Mouse (Mus musculus): Measurements from ENCODE around the gene Mrln. TPM values are rescaled to one million over a fixed set of nuclear protein-coding genes. Genes with fewer than 3 reads are reported as not detected.

The Mrln gene
- 16.0 TPM for polyA plus RNA-seq (2015; fragmentation: Illumina TruSeq; extraction: RNeasy Lipid Tissue Mini Kit (QIAGEN cat#74804); ENCODE audit: insufficient read depth, low read depth, low replicate concordance)

GRCm38 (mm10) chr10:70204505-70205399 is at the start of gene Mrln:
TSS of gene Mrln (plus strand) at chr10:70204664.

GRCm38 (mm10) chr10:70244921-70245558 is 40.6 kb downstream of the Mrln start, which contains the start of gene Slc16a9:
TSS of gene Slc16a9 (plus strand) at chr10:70245100.

Other genes with a start within 250 kb of the Mrln start
- gene Ccdc6, start 107.5 kb upstream of the Mrln start, polyA plus RNA-seq (2015; fragmentation: Illumina TruSeq; extraction: RNeasy Lipid Tissue Mini Kit (QIAGEN cat#74804); ENCODE audit: insufficient read depth, low read depth, low replicate concordance) = 7.0 TPM
- gene Slc16a9, start 40.4 kb downstream of the Mrln start, polyA plus RNA-seq (2015; fragmentation: Illumina TruSeq; extraction: RNeasy Lipid Tissue Mini Kit (QIAGEN cat#74804); ENCODE audit: insufficient read depth, low read depth, low replicate concordance) = 2.4 TPM
- 6.0 TPM for gene Fam13c, start 235.8 kb downstream of the Mrln start, polyA plus RNA-seq (2015; fragmentation: Illumina TruSeq; extraction: RNeasy Lipid Tissue Mini Kit (QIAGEN cat#74804); ENCODE audit: insufficient read depth, low read depth, low replicate concordance)

Measured in pancreas, adult 10 weeks (tissue).